Mouse (Mus musculus) MEL (cell line): ENCODE measurements around the gene Prim1.

Experiments
- CTCF ChIP-seq, 3 experiments: IDR thresholded peaks in 2 of 3; conservative IDR thresholded peaks in 1 of 3; 2 replicates each; pipeline ENCODE4 v1.5.1; 2011 to 2012; ENCODE audit warnings: low read length in 3 of 3, low read depth in 2 of 3, mild to moderate bottlenecking in 2 of 3, improper control_type of control experiment in 1 of 3, inconsistent platforms in 1 of 3, mixed read lengths in 1 of 3, moderate library complexity in 1 of 3; ENCODE audit not compliant: control insufficient read depth in 1 of 3, insufficient read depth in 1 of 3, poor library complexity in 1 of 3, severe bottlenecking in 1 of 3
- MYB ChIP-seq: IDR thresholded peaks from 2 replicates; pipeline ENCODE4 v1.6.1; 2011; ENCODE audit warnings: mild to moderate bottlenecking, low read depth, low read length, improper control_type of control experiment

GRCm38 (mm10) chr10:128050355-128050754 is 35.4 kb downstream of the Prim1 start:
- no peak for TF ChIP-seq MYB
- no peak for TF ChIP-seq CTCF (IDR thresholded peaks at IDR 0.05 in 2 of 3, conservative IDR thresholded peaks at IDR 0.05 in 1 of 3; ENCODE audit: control insufficient read depth in 1 of 3, insufficient read depth in 1 of 3, low read depth in 2 of 3, low read length in 3 of 3, poor library complexity in 1 of 3, severe bottlenecking in 1 of 3)
